Mouse (Mus musculus): ENCODE measurements around the gene Psenen.

GRCm38 (mm10) chr7:30559443-30559954, 3.9 kb downstream of the Psenen start, which contains the start of gene Lin37:
- TF ChIP-seq CTCF (IDR thresholded peaks at IDR 0.05) (no peak), POLR2A (IDR thresholded peaks at IDR 0.05; ENCODE audit: insufficient read depth, low read depth, low read length) (peak; percentile 87)
